Mouse (Mus musculus) thymus, adult 2 months (tissue): ENCODE data around the gene Chl1. TPM values are rescaled to one million over a fixed set of nuclear protein-coding genes. Genes with fewer than 3 reads are reported as not detected.

Experiments
- DNase-seq: peaks from one replicate; pipeline ENCODE4 v3.0.0; 2021
- H3K27ac ChIP-seq: fragments of 200-500 bp; 2 replicates; pipeline ENCODE4 v1.5.1; 2012; ENCODE audit warnings: low read length, control low read depth; ENCODE audit not compliant: control insufficient read depth, insufficient read depth
- H3K27me3 ChIP-seq: fragments of 200-500 bp; 2 replicates; pipeline ENCODE4 v1.6.1; 2012; ENCODE audit warnings: mild to moderate bottlenecking, low read length, moderate library complexity, mixed read lengths; ENCODE audit not compliant: control insufficient read depth, insufficient read depth
- H3K36me3 ChIP-seq: fragments of 200-500 bp; 2 replicates; pipeline ENCODE4 v1.6.1; 2012; ENCODE audit warnings: mild to moderate bottlenecking, low read length, moderate library complexity; ENCODE audit not compliant: control insufficient read depth, insufficient read depth
- H3K4me1 ChIP-seq: fragments of 200-500 bp; replicated peaks from 2 replicates; pipeline ENCODE4 v1.6.1; 2012; ENCODE audit warnings: low read length; ENCODE audit not compliant: control insufficient read depth, insufficient read depth
- H3K4me3 ChIP-seq: fragments of 200-500 bp; 2 replicates; pipeline ENCODE4 v1.5.1; 2012; ENCODE audit warnings: mild to moderate bottlenecking, low read length, control low read depth, moderate library complexity; ENCODE audit not compliant: control insufficient read depth, insufficient read depth
- CTCF ChIP-seq: fragments of 200-500 bp; IDR thresholded peaks from 2 replicates; pipeline ENCODE4 v1.5.1; 2012; ENCODE audit warnings: mild to moderate bottlenecking, control low read depth, low read length, moderate library complexity, borderline replicate concordance; ENCODE audit not compliant: control insufficient read depth, poor library complexity, insufficient read depth; ENCODE audit errors: extremely low read depth
- POLR2A ChIP-seq: fragments of 200-500 bp; IDR thresholded peaks from 2 replicates; pipeline ENCODE4 v1.6.1; 2012; ENCODE audit warnings: mild to moderate bottlenecking, low read length, control low read depth, moderate library complexity; ENCODE audit not compliant: control insufficient read depth, poor library complexity, insufficient read depth; ENCODE audit errors: extremely low read depth
- WGBS: fragments of 180-500 bp; shearing (Covaris S2); methylation state at CpG from one replicate; pipeline ENCODE4 v1.1.7; 2018; 5-methylcytosine and 5-hydroxymethylcytosine counted together
- polyA plus RNA-seq: library from polyadenylated mRNA; depleted of rRNA; stranded (reverse); fragments of >200 nt; gene quantifications from 2 replicates; pipeline ENCODE4 v1.2.3, GENCODE M21; 2012

Gene Chl1
- polyA plus RNA-seq, 1 experiment, result 0.63 TPM

DNA sequence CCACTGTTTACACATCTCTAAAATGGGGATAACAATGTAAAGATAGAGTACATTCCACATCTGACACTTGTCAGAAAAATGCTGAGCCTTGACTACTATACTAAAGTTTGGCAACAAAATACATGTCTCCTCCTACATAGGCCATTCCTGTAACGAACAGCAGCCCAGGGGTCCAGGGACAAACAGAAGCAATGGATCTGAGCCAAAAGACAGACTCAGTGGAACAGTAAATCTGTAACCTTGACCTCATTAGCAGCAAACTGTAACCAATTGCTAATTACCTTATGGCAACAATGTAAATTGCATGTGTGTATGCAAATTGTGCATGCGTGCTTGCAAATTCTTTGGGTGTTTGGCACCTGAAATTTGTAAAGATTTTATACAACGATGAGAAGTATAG lies 100.3 kb downstream of the Chl1 start:
- no peaks in the 10 kb centered on the region for H3K4me1 ChIP-seq
- H3K27me3 ChIP-seq, result no peaks in the 10 kb centered on the region
- no peak overlapping the region for H3K4me3 ChIP-seq
- no peak for DNase-seq
- TF ChIP-seq POLR2A (no peak), CTCF (no peak)
- 97% methylated on average over 3 of the region's 3 CpGs for WGBS
- no peak overlapping the region for H3K27ac ChIP-seq
- H3K36me3 ChIP-seq, result no peaks in the 10 kb centered on the region

DNA sequence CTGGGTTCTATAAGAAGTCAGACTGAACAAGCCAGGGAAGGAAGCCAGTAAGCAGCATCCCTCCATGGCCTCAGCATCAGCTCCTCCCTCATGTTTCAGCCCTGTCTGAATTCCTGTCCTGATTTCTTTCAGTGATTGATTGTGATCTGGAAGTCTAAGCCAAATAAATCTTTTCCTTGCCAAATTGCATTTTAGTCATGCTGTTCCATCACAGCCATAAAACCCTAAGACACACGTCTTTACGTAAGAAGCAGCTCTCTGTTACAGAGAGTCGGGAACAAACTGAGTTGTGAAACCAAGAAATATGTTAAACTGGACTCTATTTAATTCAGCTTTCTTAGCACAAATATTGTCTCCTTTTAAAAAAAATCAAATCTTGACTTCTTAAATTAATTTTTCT lies 102.2 kb downstream of the Chl1 start:
- TF ChIP-seq POLR2A, result no peak
- no peak for TF ChIP-seq CTCF
- no peak for DNase-seq
- H3K36me3 ChIP-seq, result no peaks in the 10 kb centered on the region
- WGBS, result 94% methylated on average over 3 of the region's 3 CpGs
- H3K27ac ChIP-seq, result no peak overlapping the region
- no peak overlapping the region for H3K4me3 ChIP-seq
- no peaks in the 10 kb centered on the region for H3K4me1 ChIP-seq
- H3K27me3 ChIP-seq, result no peaks in the 10 kb centered on the region

DNA sequence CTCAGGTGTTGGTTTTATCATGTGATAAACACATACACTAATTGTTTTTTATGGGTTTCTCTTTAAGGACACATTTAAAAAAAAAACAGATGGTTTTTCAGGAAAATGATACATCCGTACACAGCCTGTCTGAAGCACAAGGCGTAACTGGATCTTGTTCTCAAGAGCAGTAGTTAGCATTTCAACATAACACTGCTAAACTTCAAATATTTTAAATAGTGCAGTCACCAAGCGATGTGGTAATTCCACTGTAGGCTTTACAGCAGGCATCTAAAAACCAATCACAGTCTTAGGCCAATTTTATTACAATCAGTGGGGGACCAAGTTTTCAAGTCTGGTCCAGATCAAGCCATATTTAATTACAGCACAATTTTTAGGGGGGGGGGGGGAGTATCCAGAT lies 103.3 kb downstream of the Chl1 start:
- Histone ChIP-seq H3K27ac (no peak overlapping the region), H3K27me3 (no peaks in the 10 kb centered on the region), H3K4me3 (no peak overlapping the region), H3K36me3 (no peaks in the 10 kb centered on the region), H3K4me1 (no peaks in the 10 kb centered on the region)
- TF ChIP-seq CTCF (no peak), POLR2A (no peak)
- DNase-seq, result no peak
- 93% methylated on average over 3 of the region's 3 CpGs for WGBS

DNA sequence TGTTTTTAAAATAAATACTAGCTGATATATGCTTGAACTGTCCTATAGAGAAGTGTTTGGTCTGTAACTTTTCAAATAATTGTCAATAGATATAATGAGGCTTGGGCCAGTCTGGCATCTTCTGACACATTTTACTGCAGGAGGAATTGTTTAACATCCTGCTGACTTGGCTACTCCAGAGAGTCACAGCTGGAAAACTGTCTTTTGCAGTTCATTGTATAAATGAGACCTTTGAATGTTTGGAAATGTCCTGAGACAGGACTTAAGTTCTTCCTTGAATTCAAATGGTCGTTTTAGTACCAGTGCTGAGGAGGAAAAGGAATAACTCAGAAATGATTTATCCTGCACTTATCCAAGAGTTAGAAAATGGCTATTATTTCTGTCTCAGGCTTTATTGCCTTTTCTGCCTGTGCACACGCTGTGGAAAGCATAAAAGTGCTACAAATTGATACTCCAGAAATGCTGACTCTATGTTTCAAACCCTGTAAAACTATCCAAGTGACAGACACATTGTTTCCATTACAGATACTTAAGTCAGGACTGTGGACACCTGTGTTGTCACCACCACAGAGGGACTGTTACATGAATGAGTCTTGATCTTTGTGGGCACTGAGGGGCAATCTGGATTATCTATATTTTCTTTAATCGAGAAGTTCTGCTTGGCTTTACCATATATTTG lies 105.7 kb downstream of the Chl1 start:
- H3K4me3 ChIP-seq, result no peak overlapping the region
- no peak for DNase-seq
- H3K36me3 ChIP-seq, result no peaks in the 10 kb centered on the region
- no peaks in the 10 kb centered on the region for H3K27me3 ChIP-seq
- TF ChIP-seq POLR2A (no peak), CTCF (no peak)
- H3K27ac ChIP-seq, result no peak overlapping the region
- no peaks in the 10 kb centered on the region for H3K4me1 ChIP-seq
- 74% methylated on average over 3 of the region's 3 CpGs for WGBS

DNA sequence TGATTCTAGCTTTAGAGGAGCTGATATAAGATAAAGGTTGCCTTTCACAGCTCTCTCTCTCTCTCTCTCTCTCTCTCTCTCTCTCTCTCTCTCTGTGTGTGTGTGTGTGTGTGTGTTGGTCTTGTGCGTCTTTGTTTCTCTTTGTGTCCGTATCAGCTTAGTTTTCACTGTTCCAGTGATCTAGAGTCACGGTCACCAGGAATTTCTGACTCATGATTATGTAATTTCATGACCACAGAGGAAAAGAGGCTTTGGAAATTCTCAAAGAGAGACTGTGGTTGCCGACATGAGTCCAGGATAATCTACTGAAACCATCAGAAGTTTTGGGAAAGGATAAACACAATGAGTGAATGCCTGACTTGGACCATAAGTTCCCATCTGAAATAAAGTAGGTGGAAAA lies 110.5 kb downstream of the Chl1 start:
- WGBS, result 90% methylated on average over 4 of the region's 4 CpGs
- H3K4me1 ChIP-seq, result no peaks in the 10 kb centered on the region
- no peak overlapping the region for H3K27ac ChIP-seq
- DNase-seq, result no peak
- H3K27me3 ChIP-seq, result no peaks in the 10 kb centered on the region
- TF ChIP-seq CTCF, result no peak
- TF ChIP-seq POLR2A, result no peak
- no peak overlapping the region for H3K4me3 ChIP-seq
- no peaks in the 10 kb centered on the region for H3K36me3 ChIP-seq

DNA sequence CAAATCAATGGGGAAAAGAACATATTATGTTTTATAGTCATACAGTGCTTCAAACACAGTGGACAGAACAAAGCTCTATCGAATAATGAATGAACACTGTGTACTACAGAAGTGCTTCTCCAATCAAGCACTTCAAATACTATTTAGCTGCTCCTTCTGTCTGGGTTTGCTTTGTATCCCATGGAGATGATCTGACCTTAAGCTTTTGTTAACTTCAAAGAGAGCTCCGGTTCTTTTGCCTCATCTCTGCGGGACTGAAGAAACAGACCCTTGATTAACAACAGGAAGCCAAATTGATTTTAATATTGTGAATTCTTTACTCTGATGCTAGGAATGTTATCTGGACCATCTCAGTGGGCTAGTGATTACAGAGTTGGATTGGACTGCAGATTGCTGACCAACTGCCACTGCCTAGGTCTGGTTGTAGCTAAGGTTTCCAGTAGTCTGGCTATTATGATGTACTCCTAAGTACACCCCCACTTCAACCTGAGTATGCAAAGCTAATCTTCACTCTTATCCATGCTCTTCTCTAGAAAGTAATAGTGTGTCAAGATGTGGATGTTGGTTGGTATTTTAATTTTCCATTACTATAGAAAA lies 111.8 kb downstream of the Chl1 start:
- no peaks in the 10 kb centered on the region for H3K36me3 ChIP-seq
- H3K4me1 ChIP-seq, result no peaks in the 10 kb centered on the region
- H3K4me3 ChIP-seq, result no peak overlapping the region
- TF ChIP-seq POLR2A, result no peak
- no peak for TF ChIP-seq CTCF
- no peak overlapping the region for H3K27ac ChIP-seq
- WGBS, result 96% methylated on average over 3 of the region's 3 CpGs
- DNase-seq, result no peak
- no peaks in the 10 kb centered on the region for H3K27me3 ChIP-seq

DNA sequence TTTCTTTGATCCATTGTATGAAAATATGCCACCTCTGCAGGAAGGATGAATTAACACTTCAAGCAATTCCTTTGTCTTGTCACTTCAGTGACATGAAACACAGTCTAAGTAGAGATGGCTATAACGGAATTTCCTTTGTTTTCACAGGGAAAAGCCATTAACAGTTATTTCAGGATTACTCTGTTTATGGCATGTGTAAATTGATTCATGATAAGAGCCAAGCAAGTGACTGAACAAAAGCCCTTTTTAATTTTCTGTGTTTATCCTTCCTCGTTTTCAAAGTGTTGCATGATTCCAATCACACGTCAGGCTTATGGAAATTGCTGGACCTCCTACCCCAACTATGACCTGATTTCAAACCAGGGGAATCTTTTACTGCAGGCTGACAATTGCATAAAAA lies 122.5 kb downstream of the Chl1 start:
- no peaks in the 10 kb centered on the region for H3K27me3 ChIP-seq
- H3K27ac ChIP-seq, result no peak overlapping the region
- H3K36me3 ChIP-seq, result no peaks in the 10 kb centered on the region
- 92% methylated on average over 3 of the region's 3 CpGs for WGBS
- no peak overlapping the region for H3K4me3 ChIP-seq
- DNase-seq, result no peak
- TF ChIP-seq POLR2A, result no peak
- no peak for TF ChIP-seq CTCF
- H3K4me1 ChIP-seq, result no peaks in the 10 kb centered on the region

DNA sequence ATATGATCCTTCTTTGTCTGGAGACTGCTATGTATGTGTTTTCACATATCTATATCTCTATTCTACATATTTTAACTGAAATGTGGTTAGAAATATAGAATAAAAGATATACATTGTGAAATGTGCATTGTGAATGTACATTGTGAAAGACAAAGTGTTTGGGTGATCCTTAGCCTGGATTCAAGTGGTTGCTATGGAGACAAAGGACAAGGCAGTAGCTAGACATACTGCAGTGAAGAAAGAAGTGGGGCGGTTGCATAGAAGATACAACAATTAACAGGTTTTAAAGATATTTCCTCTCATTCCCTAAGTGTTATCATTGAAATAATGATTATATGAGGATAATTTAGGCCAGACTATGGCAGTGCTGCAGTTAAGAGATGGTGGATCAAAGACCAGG lies 146.4 kb downstream of the Chl1 start:
- Histone ChIP-seq H3K4me3 (no peak overlapping the region), H3K4me1 (no peaks in the 10 kb centered on the region), H3K27ac (no peak overlapping the region), H3K27me3 (no peaks in the 10 kb centered on the region), H3K36me3 (no peaks in the 10 kb centered on the region)
- DNase-seq, result no peak
- 100% methylated on average over 1 of the region's 1 CpGs for WGBS
- TF ChIP-seq CTCF (no peak), POLR2A (no peak)
